Mouse (Mus musculus) testis, adult 2 months (tissue): ENCODE data around the gene Pcsk1.

Source experiments
- CTCF ChIP-seq: fragments of 200-500 bp; IDR thresholded peaks from 2 replicates; pipeline ENCODE4 v1.5.1; 2012; ENCODE audit warnings: low read depth, mild to moderate bottlenecking, inconsistent platforms, low read length, moderate library complexity; ENCODE audit not compliant: control insufficient read depth, insufficient read depth, insufficient replicate concordance
- POLR2A ChIP-seq: fragments of 200-500 bp; IDR thresholded peaks from 2 replicates; pipeline ENCODE4 v1.6.1; 2012; ENCODE audit warnings: low read depth, mild to moderate bottlenecking, inconsistent platforms, low read length, moderate library complexity; ENCODE audit not compliant: control insufficient read depth

- no peak for TF ChIP-seq CTCF
- no peak for TF ChIP-seq POLR2A
Measured at GRCm38 (mm10) chr13:75113114-75113513, 23.5 kb downstream of the Pcsk1 start.
